Mouse (Mus musculus): Measurements from ENCODE around the gene Hephl1. TPM values are rescaled to one million over a fixed set of nuclear protein-coding genes. Genes with fewer than 3 reads are reported as not detected.

Hephl1 gene
- polyA plus RNA-seq (2015; fragmentation: Nextera tagmentation; extraction: Ambion mirVana), result not detected in 2 replicates

- no peaks in the 10 kb centered on the region for H3K36me3 ChIP-seq (replicated peaks)
- H3K27ac ChIP-seq, result no peak within 1 kb of the TSS
- no peaks in the 10 kb centered on the region for H3K9me3 ChIP-seq
- WGBS, result 89% methylated on average over 5 of the region's 5 CpGs
- H3K27me3 ChIP-seq (replicated peaks), result no peaks in the 10 kb centered on the region
- no peak for ATAC-seq (replicated peaks)
- H3K4me2 ChIP-seq, result no peak within 1 kb of the TSS
- H3K4me1 ChIP-seq, result no peaks in the 10 kb centered on the region
- no peak within 1 kb of the TSS for H3K9ac ChIP-seq
- no peak within 1 kb of the TSS for H3K4me3 ChIP-seq
Measured at GRCm38 (mm10) chr9:15112008-15112407, at the start of gene Hephl1. Gene Hephl1 (minus strand): TSS chr9:15112108.

GRCm38 (mm10) chr9:15149246-15149926 lies 37.5 kb upstream of the Hephl1 start:
- no peak overlapping the region for H3K27ac ChIP-seq
- H3K4me3 ChIP-seq, result no peak overlapping the region
- no peak overlapping the region for H3K9ac ChIP-seq
- ATAC-seq (replicated peaks), result no peak
- WGBS, result 82% methylated on average over 6 of the region's 6 CpGs
- no peaks in the 10 kb centered on the region for H3K4me1 ChIP-seq
- no peaks in the 10 kb centered on the region for H3K27me3 ChIP-seq (replicated peaks)
- no peak overlapping the region for H3K4me2 ChIP-seq
- no peaks in the 10 kb centered on the region for H3K9me3 ChIP-seq
- no peaks in the 10 kb centered on the region for H3K36me3 ChIP-seq (replicated peaks)

GRCm38 (mm10) chr9:15140546-15140945 lies 28.6 kb upstream of the Hephl1 start:
- no peak overlapping the region for H3K27ac ChIP-seq
- no peaks in the 10 kb centered on the region for H3K36me3 ChIP-seq (replicated peaks)
- H3K9me3 ChIP-seq, result no peaks in the 10 kb centered on the region
- no peak overlapping the region for H3K4me3 ChIP-seq
- H3K27me3 ChIP-seq (replicated peaks), result no peaks in the 10 kb centered on the region
- ATAC-seq (replicated peaks), result no peak
- H3K9ac ChIP-seq, result no peak overlapping the region
- WGBS, result 93% methylated on average over 1 of the region's 1 CpGs
- H3K4me2 ChIP-seq, result no peak overlapping the region
- H3K4me1 ChIP-seq, result no peaks in the 10 kb centered on the region

- no peaks in the 10 kb centered on the region for H3K4me1 ChIP-seq
- H3K27me3 ChIP-seq (replicated peaks), result no peaks in the 10 kb centered on the region
- H3K36me3 ChIP-seq (replicated peaks), result no peaks in the 10 kb centered on the region
- H3K4me3 ChIP-seq, result no peak overlapping the region
- H3K9ac ChIP-seq, result no peak overlapping the region
- H3K9me3 ChIP-seq, result no peaks in the 10 kb centered on the region
- ATAC-seq (replicated peaks), result no peak
- WGBS, result 95% methylated on average over 2 of the region's 2 CpGs
- no peak overlapping the region for H3K27ac ChIP-seq
- H3K4me2 ChIP-seq, result no peak overlapping the region
Measured at GRCm38 (mm10) chr9:15125897-15126296, 14.0 kb upstream of the Hephl1 start.

- H3K27me3 ChIP-seq (replicated peaks), result no peaks in the 10 kb centered on the region
- H3K4me1 ChIP-seq, result no peaks in the 10 kb centered on the region
- no peak overlapping the region for H3K4me2 ChIP-seq
- no peak overlapping the region for H3K9ac ChIP-seq
- 82% methylated on average over 3 of the region's 3 CpGs for WGBS
- no peak overlapping the region for H3K27ac ChIP-seq
- H3K9me3 ChIP-seq, result no peaks in the 10 kb centered on the region
- no peak overlapping the region for H3K4me3 ChIP-seq
- no peaks in the 10 kb centered on the region for H3K36me3 ChIP-seq (replicated peaks)
- ATAC-seq (replicated peaks), result no peak
Measured at GRCm38 (mm10) chr9:15122431-15122830, 10.5 kb upstream of the Hephl1 start.

GRCm38 (mm10) chr9:15120841-15121358 lies 9.0 kb upstream of the Hephl1 start:
- H3K27ac ChIP-seq, result no peak overlapping the region
- no peaks in the 10 kb centered on the region for H3K9me3 ChIP-seq
- no peak overlapping the region for H3K4me3 ChIP-seq
- H3K9ac ChIP-seq, result no peak overlapping the region
- no peaks in the 10 kb centered on the region for H3K36me3 ChIP-seq (replicated peaks)
- H3K27me3 ChIP-seq (replicated peaks), result no peaks in the 10 kb centered on the region
- H3K4me2 ChIP-seq, result no peak overlapping the region
- H3K4me1 ChIP-seq, result no peaks in the 10 kb centered on the region
- no peak for ATAC-seq (replicated peaks)
- WGBS, result 57% methylated on average over 7 of the region's 7 CpGs

GRCm38 (mm10) chr9:15120209-15120608 lies 8.3 kb upstream of the Hephl1 start:
- H3K4me1 ChIP-seq, result no peaks in the 10 kb centered on the region
- 57% methylated on average over 5 of the region's 5 CpGs for WGBS
- no peak for ATAC-seq (replicated peaks)
- H3K27me3 ChIP-seq (replicated peaks), result no peaks in the 10 kb centered on the region
- no peak overlapping the region for H3K9ac ChIP-seq
- no peak overlapping the region for H3K4me2 ChIP-seq
- H3K4me3 ChIP-seq, result no peak overlapping the region
- H3K27ac ChIP-seq, result no peak overlapping the region
- no peaks in the 10 kb centered on the region for H3K36me3 ChIP-seq (replicated peaks)
- H3K9me3 ChIP-seq, result no peaks in the 10 kb centered on the region

- no peaks in the 10 kb centered on the region for H3K36me3 ChIP-seq (replicated peaks)
- H3K4me3 ChIP-seq, result no peak overlapping the region
- H3K9ac ChIP-seq, result no peak overlapping the region
- H3K9me3 ChIP-seq, result no peaks in the 10 kb centered on the region
- H3K27ac ChIP-seq, result no peak overlapping the region
- no peak overlapping the region for H3K4me2 ChIP-seq
- H3K4me1 ChIP-seq, result no peaks in the 10 kb centered on the region
- WGBS, result 55% methylated on average over 1 of the region's 1 CpGs
- no peak for ATAC-seq (replicated peaks)
- no peaks in the 10 kb centered on the region for H3K27me3 ChIP-seq (replicated peaks)
Measured at GRCm38 (mm10) chr9:15119515-15119914, 7.6 kb upstream of the Hephl1 start.

- WGBS, result 96% methylated on average over 2 of the region's 2 CpGs
- ATAC-seq (replicated peaks), result no peak
- no peak overlapping the region for H3K9ac ChIP-seq
- no peak overlapping the region for H3K27ac ChIP-seq
- H3K4me2 ChIP-seq, result no peak overlapping the region
- H3K4me3 ChIP-seq, result no peak overlapping the region
- H3K27me3 ChIP-seq (replicated peaks), result no peaks in the 10 kb centered on the region
- H3K36me3 ChIP-seq (replicated peaks), result no peaks in the 10 kb centered on the region
- no peaks in the 10 kb centered on the region for H3K9me3 ChIP-seq
- no peaks in the 10 kb centered on the region for H3K4me1 ChIP-seq
Measured at GRCm38 (mm10) chr9:15116165-15116564, 4.3 kb upstream of the Hephl1 start.

- 34% methylated on average over 6 of the region's 6 CpGs for WGBS
- no peak for ATAC-seq (replicated peaks)
Measured at GRCm38 (mm10) chr9:15114102-15114501, 2.2 kb upstream of the Hephl1 start.

GRCm38 (mm10) chr9:15108101-15108500 lies 3.8 kb downstream of the Hephl1 start:
- Histone ChIP-seq H3K4me3 (no peak overlapping the region), H3K27ac (no peak overlapping the region), H3K4me2 (no peak overlapping the region), H3K9ac (no peak overlapping the region), H3K9me3 (no peaks in the 10 kb centered on the region), H3K27me3 (replicated peaks) (no peaks in the 10 kb centered on the region), H3K4me1 (no peaks in the 10 kb centered on the region), H3K36me3 (replicated peaks) (no peaks in the 10 kb centered on the region)
- WGBS, result 66% methylated on average over 9 of the region's 9 CpGs
- no peak for ATAC-seq (replicated peaks)

More at GRCm38 (mm10) chr9:15114102-15114501, 2.2 kb upstream of the Hephl1 start:
- H3K36me3 ChIP-seq (replicated peaks), result no peaks in the 10 kb centered on the region
- no peak overlapping the region for H3K9ac ChIP-seq
- H3K4me3 ChIP-seq, result no peak overlapping the region
- no peaks in the 10 kb centered on the region for H3K27me3 ChIP-seq (replicated peaks)
- H3K4me1 ChIP-seq, result no peaks in the 10 kb centered on the region
- H3K4me2 ChIP-seq, result no peak overlapping the region
- H3K9me3 ChIP-seq, result no peaks in the 10 kb centered on the region
- H3K27ac ChIP-seq, result no peak overlapping the region

- Histone ChIP-seq H3K4me2 (no peak overlapping the region), H3K9ac (no peak overlapping the region), H3K9me3 (no peaks in the 10 kb centered on the region), H3K36me3 (replicated peaks) (no peaks in the 10 kb centered on the region), H3K27me3 (replicated peaks) (no peaks in the 10 kb centered on the region), H3K27ac (no peak overlapping the region), H3K4me3 (no peak overlapping the region), H3K4me1 (no peaks in the 10 kb centered on the region)
- ATAC-seq (replicated peaks), result no peak
- WGBS, result 83% methylated on average over 4 of the region's 4 CpGs
Measured at GRCm38 (mm10) chr9:15105136-15105535, 6.8 kb downstream of the Hephl1 start.
